Mouse (Mus musculus): ENCODE measurements around the gene Zmym2.
A peak's percentile ranks its signal among the peaks of the same experiment; 100 is the strongest.
"Not testable (repeated sequence)": the region's sequence is repeated elsewhere in the genome, so short reads cannot be mapped to it uniquely, and the experiment has no call there.

The Zmym2 gene

GRCm38 (mm10) chr14:56886594-56887513, at the start of gene Zmym2:
Gene Zmym2, plus strand, starts transcription at chr14:56886653.
- DNase-seq (ENCODE audit: extremely low read depth, low read depth), result peak; percentile 46

- DNase-seq (ENCODE audit: extremely low read depth, low read depth), result no peak
Measured at GRCm38 (mm10) chr14:56844033-56844432, 42.4 kb upstream of the Zmym2 start.

- DNase-seq (ENCODE audit: extremely low read depth, low read depth), result no peak
Measured at GRCm38 (mm10) chr14:56844507-56844906, 41.9 kb upstream of the Zmym2 start.

- DNase-seq (ENCODE audit: extremely low read depth, low read depth), result no peak
Measured at GRCm38 (mm10) chr14:56848322-56848721, 38.1 kb upstream of the Zmym2 start.

- DNase-seq (ENCODE audit: extremely low read depth, low read depth), result no peak
Measured at GRCm38 (mm10) chr14:56849681-56850080, 36.8 kb upstream of the Zmym2 start.

- no peak for DNase-seq (ENCODE audit: extremely low read depth, low read depth)
Measured at GRCm38 (mm10) chr14:56864041-56864440, 22.4 kb upstream of the Zmym2 start.

- DNase-seq (ENCODE audit: extremely low read depth, low read depth), result no peak
Measured at GRCm38 (mm10) chr14:56864641-56865040, 21.8 kb upstream of the Zmym2 start.

GRCm38 (mm10) chr14:56865112-56865511, 21.3 kb upstream of the Zmym2 start:
- DNase-seq (ENCODE audit: extremely low read depth, low read depth), result not testable (repeated sequence)

- no peak for DNase-seq (ENCODE audit: extremely low read depth, low read depth)
Measured at GRCm38 (mm10) chr14:56873525-56873924, 12.9 kb upstream of the Zmym2 start.

- no peak for DNase-seq (ENCODE audit: extremely low read depth, low read depth)
Measured at GRCm38 (mm10) chr14:56875586-56876159, 10.8 kb upstream of the Zmym2 start.

GRCm38 (mm10) chr14:56881271-56881670, 5.2 kb upstream of the Zmym2 start:
- no peak for DNase-seq (ENCODE audit: extremely low read depth, low read depth)

GRCm38 (mm10) chr14:56883431-56883830, 3.0 kb upstream of the Zmym2 start:
- no peak for DNase-seq (ENCODE audit: extremely low read depth, low read depth)

- DNase-seq (ENCODE audit: extremely low read depth, low read depth), result peak; percentile 88
Measured at GRCm38 (mm10) chr14:56885308-56885771, 1.1 kb upstream of the Zmym2 start.

GRCm38 (mm10) chr14:56885986-56886593, 363 bp upstream of the Zmym2 start:
- DNase-seq (ENCODE audit: extremely low read depth, low read depth), result not testable (repeated sequence)

- DNase-seq (ENCODE audit: extremely low read depth, low read depth), result no peak
Measured at GRCm38 (mm10) chr14:56887514-56887880, 1.0 kb downstream of the Zmym2 start.

- DNase-seq (ENCODE audit: extremely low read depth, low read depth), result peak; percentile 73
Measured at GRCm38 (mm10) chr14:56887887-56888286, 1.4 kb downstream of the Zmym2 start.

GRCm38 (mm10) chr14:56888416-56888815, 2.0 kb downstream of the Zmym2 start:
- DNase-seq (ENCODE audit: extremely low read depth, low read depth), result no peak

- DNase-seq (ENCODE audit: extremely low read depth, low read depth), result no peak
Measured at GRCm38 (mm10) chr14:56894417-56894816, 8.0 kb downstream of the Zmym2 start.

GRCm38 (mm10) chr14:56896521-56896920, 10.1 kb downstream of the Zmym2 start:
- no peak for DNase-seq (ENCODE audit: extremely low read depth, low read depth)

- DNase-seq (ENCODE audit: extremely low read depth, low read depth), result no peak
Measured at GRCm38 (mm10) chr14:56897475-56897874, 11.0 kb downstream of the Zmym2 start.

GRCm38 (mm10) chr14:56899656-56900055, 13.2 kb downstream of the Zmym2 start:
- no peak for DNase-seq (ENCODE audit: extremely low read depth, low read depth)

GRCm38 (mm10) chr14:56903039-56903438, 16.6 kb downstream of the Zmym2 start:
- DNase-seq (ENCODE audit: extremely low read depth, low read depth), result no peak
